Mouse (Mus musculus) urinary bladder, postnatal 36 days (tissue): ENCODE measurements around the gene Mcl1.
"Not testable (repeated sequence)": the region's sequence is repeated elsewhere in the genome, so short reads cannot be mapped to it uniquely, and the experiment has no call there.

Experiments used
- DNase-seq, 2 experiments: peaks; one replicate each; pipeline ENCODE4 v3.0.0; 2022; ENCODE audit warnings: low spot score in 2 of 2, mixed read lengths in 1 of 2

Gene Mcl1

GRCm38 (mm10) chr3:95685701-95686100 lies 27.1 kb downstream of the Mcl1 start:
- no peak for DNase-seq

DNA sequence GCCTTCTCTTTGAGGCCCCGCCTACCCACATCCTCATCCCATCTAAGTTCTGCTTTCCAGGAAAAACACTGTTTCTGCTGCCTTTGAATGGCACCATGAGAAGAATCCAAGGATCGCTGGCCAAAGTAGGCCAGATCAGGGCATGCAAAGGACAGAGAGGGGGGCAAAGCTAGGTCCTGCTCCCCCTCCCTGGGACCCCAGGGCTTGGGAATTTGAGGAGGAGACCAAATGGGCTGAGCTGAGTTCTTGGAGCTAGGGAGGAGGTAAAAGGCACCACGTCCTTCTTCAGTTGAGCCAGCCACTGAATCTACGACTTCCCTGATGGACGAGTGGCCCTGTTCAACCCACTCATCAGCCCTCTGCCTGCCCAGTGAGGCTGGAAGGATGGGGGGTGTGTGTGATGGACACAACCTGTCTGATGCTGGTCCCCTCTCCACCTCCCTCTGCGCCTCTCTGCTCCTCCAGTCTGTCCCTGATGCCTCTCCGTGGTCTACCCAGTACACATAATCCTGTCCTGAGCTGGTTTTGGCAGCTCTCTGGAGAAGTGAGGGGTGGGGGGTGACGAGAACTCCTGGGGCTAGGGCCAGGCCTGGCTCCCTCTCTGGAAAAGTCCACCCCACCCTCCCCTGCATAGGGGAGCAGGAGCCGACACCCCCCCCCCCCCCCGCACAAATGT lies 28.0 kb downstream of the Mcl1 start:
- DNase-seq: no peak

GRCm38 (mm10) chr3:95687168-95687523 lies 28.6 kb downstream of the Mcl1 start:
- DNase-seq: no peak

DNA sequence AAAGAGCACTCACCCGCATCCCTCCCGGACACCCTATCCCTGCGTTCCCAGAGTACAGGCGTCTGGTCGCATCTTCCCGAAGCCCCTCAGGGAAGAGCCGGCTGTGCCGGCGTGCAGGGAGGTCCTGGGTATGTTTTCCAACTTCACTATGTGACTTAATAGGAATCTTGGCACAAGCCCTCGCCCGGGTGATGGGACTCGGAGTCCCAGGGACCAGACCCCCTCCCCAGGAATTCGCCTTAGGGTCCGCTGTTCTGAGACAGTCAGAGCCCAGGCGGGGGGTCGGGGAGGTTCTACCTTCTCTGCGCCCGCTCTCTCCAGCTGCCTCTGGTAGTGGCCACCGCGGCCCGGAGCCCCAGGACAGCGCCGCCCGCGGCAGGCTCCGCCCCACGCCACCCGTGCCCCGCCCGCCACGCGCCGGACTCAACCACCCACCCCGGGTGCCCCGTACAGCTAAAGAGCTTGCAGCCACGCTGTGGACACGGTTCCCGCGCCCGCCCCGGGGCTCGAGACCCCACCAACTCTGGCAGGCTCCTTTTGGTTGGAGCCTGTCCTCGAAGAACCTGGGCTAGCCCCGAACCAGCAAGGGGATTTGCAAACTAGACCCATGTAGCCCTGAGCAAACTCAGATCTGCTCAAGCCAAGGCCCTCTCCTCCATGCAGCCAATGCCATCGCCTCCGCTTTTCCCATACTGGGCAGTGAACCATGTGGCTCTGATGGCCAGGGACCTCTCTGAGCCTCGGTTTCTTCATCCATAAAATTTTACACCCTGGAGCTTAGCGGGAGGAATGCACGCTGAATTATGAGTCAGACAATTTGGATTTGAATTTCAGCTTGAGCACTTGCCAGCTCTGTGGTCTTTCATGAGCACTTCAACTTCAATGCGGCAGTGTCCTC lies 29.2 kb downstream of the Mcl1 start, which contains the start of gene Adamtsl4:
Gene Adamtsl4 (minus strand): TSS at position 394 of the 898 bp plus-strand sequence.
- DNase-seq: peak in 1 of 2 experiments; percentile 81

DNA sequence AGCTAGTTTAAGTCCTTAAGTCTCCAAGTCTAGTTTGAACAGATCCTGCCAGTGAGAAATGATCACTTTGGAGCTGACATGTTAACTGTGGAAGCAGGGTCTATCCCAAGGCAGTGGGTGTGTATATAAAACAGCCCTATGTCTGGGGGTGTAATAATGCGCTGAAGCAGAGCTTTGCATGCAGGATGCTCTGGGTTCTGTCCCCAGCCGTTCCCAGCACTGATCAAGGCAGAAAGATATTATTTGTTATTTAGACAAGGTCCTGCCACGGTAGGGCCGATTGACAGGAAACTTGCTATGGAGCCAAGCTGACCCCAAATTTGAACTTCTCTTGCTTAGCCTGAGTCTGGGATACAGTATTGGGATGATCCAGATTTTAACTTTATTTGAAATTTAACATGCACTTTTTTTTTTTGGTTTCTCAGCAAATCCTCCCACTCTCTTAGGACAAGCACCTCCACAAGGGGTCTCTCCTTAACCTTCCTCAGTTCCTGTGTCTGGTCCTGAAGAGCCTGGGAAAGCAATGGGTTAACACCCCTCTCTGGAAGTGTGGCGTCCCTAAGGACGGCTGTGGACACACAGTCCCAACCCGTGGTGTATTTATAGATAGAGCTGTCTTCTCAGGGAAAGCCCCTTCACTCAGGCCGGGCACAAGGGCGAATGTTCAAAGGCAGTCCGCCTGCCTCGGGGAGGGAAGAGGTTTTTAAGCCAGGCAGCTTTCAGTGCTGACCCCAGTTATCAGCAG lies 30.8 kb downstream of the Mcl1 start:
- no peak for DNase-seq

GRCm38 (mm10) chr3:95689940-95690339 lies 31.4 kb downstream of the Mcl1 start:
- DNase-seq: no peak

DNA sequence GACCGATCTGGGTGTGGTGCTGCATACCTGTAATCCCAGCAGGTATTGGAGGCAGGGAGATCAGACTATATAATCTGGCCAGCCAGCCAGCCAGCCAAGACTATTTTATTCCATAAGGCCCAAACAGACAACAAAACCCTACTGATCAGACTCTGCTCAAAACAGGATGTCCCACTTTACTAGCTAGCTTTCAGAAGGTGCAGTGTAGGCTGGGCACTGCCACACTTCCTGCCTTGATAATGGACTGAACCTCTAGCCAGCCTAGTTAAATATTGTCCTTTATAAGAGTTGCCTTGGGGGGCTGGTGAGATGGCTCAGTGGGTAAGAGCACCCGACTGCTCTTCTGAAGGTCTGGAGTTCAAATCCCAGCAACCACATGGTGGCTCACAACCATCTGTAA lies 32.0 kb downstream of the Mcl1 start:
- DNase-seq: not testable (repeated sequence)

- no peak for DNase-seq
Observed at GRCm38 (mm10) chr3:95692677-95693076, 34.1 kb downstream of the Mcl1 start.

DNA sequence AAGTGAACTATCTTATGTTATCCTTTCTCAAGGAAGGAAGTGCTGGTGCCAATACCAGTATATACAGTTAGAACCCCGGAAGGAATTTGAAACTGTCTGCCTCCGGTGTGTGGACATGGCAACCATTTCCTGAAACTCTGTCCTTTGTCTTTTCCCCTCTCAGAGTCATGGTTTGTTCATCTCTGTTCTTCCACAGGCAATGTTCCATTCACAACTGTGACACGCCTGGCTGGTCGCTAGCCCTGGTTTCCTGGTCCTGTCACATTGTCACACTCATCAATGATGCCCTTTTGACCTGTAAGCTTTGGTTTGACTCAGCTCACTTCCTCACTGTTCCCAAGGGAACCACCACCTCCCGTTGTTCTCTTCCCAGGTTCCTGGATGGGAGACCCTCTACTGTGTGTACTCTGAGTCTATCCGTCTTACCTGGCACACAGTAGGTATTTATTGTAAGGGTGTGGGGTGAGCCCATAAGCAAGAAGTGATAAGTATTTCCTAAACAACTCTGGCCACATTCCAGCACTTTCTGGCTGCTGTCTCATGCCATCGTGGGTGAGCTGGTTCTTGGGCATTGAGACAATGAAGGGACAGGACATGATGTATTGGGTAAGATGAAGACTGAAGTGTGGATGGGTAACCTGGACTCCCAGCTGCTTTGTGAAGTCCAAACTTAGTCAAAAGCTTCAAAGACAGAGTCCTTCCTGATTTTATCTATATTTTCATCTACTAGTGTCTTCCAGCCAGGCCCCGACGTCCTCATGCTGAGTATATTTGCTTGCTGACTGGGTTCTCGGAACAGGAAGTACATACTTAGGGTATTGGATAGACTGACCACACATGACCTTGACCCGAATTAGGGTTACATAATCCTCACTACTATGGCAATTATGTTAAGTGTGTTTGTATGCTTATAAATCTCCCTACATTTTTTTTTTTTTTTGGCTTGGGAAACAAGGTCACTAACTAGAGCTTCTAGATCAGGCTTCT lies 35.5 kb downstream of the Mcl1 start:
- no peak for DNase-seq

DNA sequence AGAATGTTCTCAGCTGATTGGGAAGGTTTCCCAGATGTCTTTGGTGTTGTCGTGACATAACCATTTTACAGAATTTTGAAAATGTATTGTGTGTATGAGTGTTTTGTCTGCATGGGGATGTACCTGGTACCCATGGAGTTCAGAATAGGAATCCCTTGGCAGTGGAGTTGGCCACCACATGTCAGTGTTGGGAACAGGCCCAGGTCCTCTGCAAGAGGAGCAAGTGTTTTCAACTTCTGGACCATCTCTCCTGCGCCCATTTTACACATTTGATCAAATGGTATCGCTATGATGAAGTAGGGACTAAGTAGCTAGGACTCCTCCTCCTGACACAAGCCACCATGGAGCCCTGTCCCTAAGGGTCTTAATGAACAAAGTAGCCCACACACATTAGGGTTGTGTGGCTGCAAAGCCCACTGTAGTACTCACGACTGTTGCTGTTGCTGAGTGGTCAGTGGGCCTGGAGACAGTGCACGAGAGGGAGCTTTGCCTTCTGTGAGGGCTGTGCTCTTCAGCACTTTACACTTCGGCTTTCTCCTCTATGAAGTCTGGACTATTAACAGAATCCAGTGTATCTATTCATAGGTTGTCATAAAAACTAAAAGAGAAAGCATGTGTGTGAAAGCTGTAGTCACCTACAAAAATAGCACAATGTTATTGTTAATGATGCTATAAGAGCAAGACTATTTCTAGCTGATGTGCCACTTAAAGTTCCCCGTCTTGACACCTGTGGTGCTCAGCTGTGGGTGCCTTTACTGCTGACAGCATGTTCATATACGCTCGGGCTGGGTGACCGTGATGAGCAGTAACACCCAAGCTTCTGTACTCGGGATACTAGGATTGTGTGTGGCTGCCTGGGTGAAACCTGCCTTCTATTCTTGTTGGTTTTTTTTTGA lies 36.5 kb downstream of the Mcl1 start:
- no peak for DNase-seq

GRCm38 (mm10) chr3:95695796-95696195 lies 37.2 kb downstream of the Mcl1 start:
- no peak for DNase-seq

DNA sequence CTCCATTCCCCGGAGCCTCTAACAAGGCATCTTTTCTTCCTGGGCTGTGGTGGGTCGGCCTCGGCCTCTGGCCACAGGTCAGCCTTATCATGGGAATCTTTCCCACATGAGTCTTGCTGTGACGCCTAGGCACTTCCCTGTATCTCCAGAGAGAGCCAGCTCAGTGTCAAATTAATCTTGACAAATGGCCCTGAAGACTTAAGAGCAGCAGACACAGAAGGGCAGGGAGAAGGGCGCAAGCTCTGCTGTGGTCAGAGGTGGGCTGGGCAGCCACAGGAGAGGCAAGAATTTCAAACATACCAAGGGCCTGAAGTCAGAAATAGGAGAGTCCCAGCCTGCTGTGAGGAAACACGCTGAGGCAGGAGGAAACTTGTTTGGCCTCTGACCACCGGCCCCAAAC lies 37.8 kb downstream of the Mcl1 start:
- peak; percentile 61 to 63 for DNase-seq

GRCm38 (mm10) chr3:95698286-95698685 lies 39.7 kb downstream of the Mcl1 start:
- DNase-seq: no peak

GRCm38 (mm10) chr3:95700233-95700681 lies 41.7 kb downstream of the Mcl1 start:
- no peak for DNase-seq

DNA sequence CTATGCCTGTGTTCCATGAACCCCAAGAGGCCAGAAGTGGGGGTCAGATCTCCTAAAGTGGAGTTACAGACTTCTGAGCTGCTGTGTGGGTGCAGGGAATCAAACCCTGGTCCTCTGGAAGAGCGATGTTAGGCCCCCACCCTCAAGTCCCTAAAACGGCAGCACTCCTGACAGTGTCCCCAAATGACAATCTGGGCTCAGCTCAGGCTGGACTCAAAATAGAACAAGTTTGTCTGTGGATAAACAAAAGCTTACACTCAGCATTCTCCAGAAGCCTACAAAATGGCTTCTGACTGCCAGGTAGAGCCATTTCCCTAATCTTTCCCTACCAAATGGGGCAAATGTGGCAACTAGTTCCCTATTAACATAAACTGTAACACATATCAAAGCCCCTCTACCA lies 42.5 kb downstream of the Mcl1 start:
- DNase-seq: no peak

DNA sequence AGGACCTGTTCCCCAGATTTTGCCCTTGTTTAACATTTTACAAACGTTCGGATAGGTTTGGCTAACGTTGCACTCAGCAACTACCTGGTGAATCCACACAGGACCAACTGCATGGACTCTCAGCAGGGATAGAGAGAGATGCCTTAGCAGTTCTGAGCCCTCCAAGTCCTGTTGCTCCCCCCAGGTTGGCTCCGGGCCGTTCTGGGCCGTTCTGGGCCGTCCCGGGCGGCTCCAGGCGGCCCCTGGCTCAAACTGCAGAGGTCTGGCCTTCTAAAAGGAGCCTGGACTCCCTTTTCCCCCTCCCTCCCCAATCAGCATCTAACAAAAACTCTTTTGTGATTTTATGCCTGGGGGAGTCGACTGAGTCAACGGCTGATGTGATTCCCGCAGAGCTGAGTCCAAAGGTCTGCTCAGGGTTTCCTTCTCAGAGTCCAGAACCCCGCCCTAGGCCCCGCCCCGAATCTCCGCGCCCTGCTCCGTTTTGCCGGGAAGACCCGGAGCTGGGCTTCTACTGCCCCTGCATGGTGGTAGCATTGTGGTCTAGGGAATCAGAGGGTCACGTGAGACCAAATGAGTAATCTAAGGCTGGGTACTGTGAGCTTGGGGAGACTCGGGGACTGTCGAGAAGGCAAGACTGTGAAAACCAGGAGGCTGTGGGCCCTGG lies 43.4 kb downstream of the Mcl1 start:
- DNase-seq: peak; percentile 54 to 83

DNA sequence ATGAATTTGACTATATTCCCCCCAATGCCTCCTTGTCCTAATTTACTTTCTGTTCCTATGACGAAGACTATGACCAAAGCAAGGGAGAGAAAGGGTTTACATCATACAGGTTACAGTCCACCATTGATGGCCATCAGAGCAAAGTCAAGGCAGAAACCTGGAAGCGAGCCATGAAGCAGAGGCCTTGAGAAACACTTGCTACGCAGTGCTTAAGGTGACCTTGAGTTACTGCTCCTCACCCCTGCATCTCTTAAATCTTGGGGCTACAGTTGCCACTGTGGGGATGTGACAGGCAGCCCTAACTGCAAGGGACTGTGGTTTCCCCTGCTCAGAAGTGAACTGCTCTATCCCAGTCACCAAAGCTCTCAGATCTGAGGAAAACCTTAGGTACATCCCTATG lies 44.7 kb downstream of the Mcl1 start:
- no peak for DNase-seq

- no peak for DNase-seq
Observed at GRCm38 (mm10) chr3:95704612-95705011, 46.0 kb downstream of the Mcl1 start.

DNA sequence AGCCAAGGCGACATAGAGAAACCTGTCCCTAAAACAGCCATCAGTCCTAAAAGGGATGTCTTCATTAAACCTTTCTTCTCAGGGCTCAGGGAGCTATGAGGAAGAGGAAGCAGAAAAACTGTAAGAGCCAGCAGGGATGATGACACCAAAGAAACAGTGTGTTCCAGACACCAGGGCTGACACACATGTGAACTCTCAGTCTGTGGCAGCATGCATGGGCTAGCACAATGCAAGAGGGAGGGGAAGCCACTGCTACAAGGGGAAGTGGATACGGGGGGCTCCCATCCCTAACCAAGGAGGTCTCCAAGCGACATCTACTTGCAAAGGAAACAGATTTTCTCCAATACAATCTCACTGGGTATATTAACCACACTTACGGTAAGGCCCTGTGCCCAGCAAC lies 47.7 kb downstream of the Mcl1 start:
- no peak for DNase-seq
